Mouse (Mus musculus) hindbrain, embryonic 15.5 days (tissue): ENCODE measurements around the gene Trim14. TPM values are rescaled to one million over a fixed set of nuclear protein-coding genes. Genes with fewer than 3 reads are reported as not detected.

ENCODE experiments used
- ATAC-seq: fragments of 200-750 bp; cut with Nextera tagmentation; 2 replicates; pipeline ENCODE4 v1.8.0; 2017; ENCODE audit warnings: low read depth, moderate number of reproducible peaks, moderate TSS enrichment; ENCODE audit not compliant: low FRiP score
- H3K27ac ChIP-seq: fragments of 300-500 bp; sonication (generic); replicated peaks from 2 replicates; pipeline ENCODE4 v1.5.1; 2015; ENCODE audit warnings: mild to moderate bottlenecking, inconsistent platforms
- H3K27me3 ChIP-seq: fragments of 300-500 bp; sonication (generic); 2 replicates; pipeline ENCODE4 v1.6.1; 2015; ENCODE audit warnings: control low read depth, inconsistent platforms
- H3K36me3 ChIP-seq: fragments of 300-500 bp; sonication (generic); 2 replicates; pipeline ENCODE4 v1.6.1; 2015; ENCODE audit warnings: control low read depth, inconsistent platforms
- H3K4me1 ChIP-seq: fragments of 300-500 bp; sonication (generic); replicated peaks from 2 replicates; pipeline ENCODE4 v1.6.1; 2015; ENCODE audit warnings: control low read depth, inconsistent platforms
- H3K4me2 ChIP-seq: fragments of 300-500 bp; sonication (generic); 2 replicates; pipeline ENCODE4 v1.6.1; 2015; ENCODE audit warnings: moderate library complexity, mild to moderate bottlenecking, inconsistent platforms
- H3K4me3 ChIP-seq: fragments of 300-500 bp; sonication (generic); 2 replicates; pipeline ENCODE4 v1.5.1; 2015; ENCODE audit warnings: mild to moderate bottlenecking, inconsistent platforms
- H3K9ac ChIP-seq: fragments of 300-500 bp; sonication (generic); 2 replicates; pipeline ENCODE4 v1.6.1; 2015; ENCODE audit warnings: inconsistent platforms
- H3K9me3 ChIP-seq: fragments of 300-500 bp; sonication (generic); 2 replicates; pipeline ENCODE4 v1.6.1; 2016; ENCODE audit warnings: control low read depth, inconsistent platforms
- WGBS: fragments of 180-500 bp; shearing (Covaris S2); methylation state at CpG from one replicate; pipeline ENCODE4 v1.1.7; 2015; 5-methylcytosine and 5-hydroxymethylcytosine counted together
- polyA plus RNA-seq: library from polyadenylated mRNA; unstranded; fragments of >200 nt; fragmentation: Nextera tagmentation; extraction: Ambion mirVana; gene quantifications from 2 replicates; pipeline ENCODE4 v1.2.1, GENCODE M21; 2015

The Trim14 gene
- polyA plus RNA-seq, 1 experiment from 2014 or later = 1.2 TPM

- no peak for ATAC-seq
- Histone ChIP-seq H3K4me2 (no peak overlapping the region), H3K9me3 (no peaks in the 10 kb centered on the region), H3K4me3 (no peak overlapping the region), H3K36me3 (peaks cover 10% of the 10 kb centered on the region; the same call in 1 of the 2 replicates), H3K4me1 (peaks cover 34% of the 10 kb centered on the region), H3K9ac (no peak overlapping the region), H3K27me3 (no peaks in the 10 kb centered on the region), H3K27ac (no peak overlapping the region)
- WGBS = 90% methylated on average over 4 of the region's 4 CpGs
Measured at GRCm38 (mm10) chr4:46456762-46457161, 79.2 kb downstream of the Trim14 start.

GRCm38 (mm10) chr4:46454097-46454864 lies 81.7 kb downstream of the Trim14 start:
- Histone ChIP-seq H3K27me3 (no peaks in the 10 kb centered on the region), H3K27ac (no peak overlapping the region), H3K4me1 (peaks cover 40% of the 10 kb centered on the region), H3K4me2 (no peak overlapping the region), H3K4me3 (no peak overlapping the region), H3K9me3 (no peaks in the 10 kb centered on the region), H3K9ac (no peak overlapping the region), H3K36me3 (no peaks in the 10 kb centered on the region)
- WGBS = 82% methylated on average over 5 of the region's 5 CpGs
- ATAC-seq = no peak

- H3K27me3 ChIP-seq = no peaks in the 10 kb centered on the region
- peak overlapping the region; percentile 70 for H3K4me2 ChIP-seq
- no peaks in the 10 kb centered on the region for H3K9me3 ChIP-seq
- WGBS = 42% methylated on average over 13 of the region's 13 CpGs
- peak overlapping the region; percentile 95 for H3K27ac ChIP-seq
- H3K36me3 ChIP-seq = no peaks in the 10 kb centered on the region
- ATAC-seq = no peak
- H3K4me3 ChIP-seq = peak overlapping the region; percentile 83
- peak overlapping the region; percentile 88; the same call in 1 of the 2 replicates for H3K9ac ChIP-seq
- H3K4me1 ChIP-seq = peaks cover 40% of the 10 kb centered on the region
Measured at GRCm38 (mm10) chr4:46452855-46453719, 82.9 kb downstream of the Trim14 start.

- 0% methylated on average over 19 of the region's 19 CpGs for whole genome bisulfite sequencing
- Histone ChIP-seq H3K4me1 (peaks cover 40% of the 10 kb centered on the region), H3K4me2 (peak overlapping the region; percentile 70), H3K9ac (peak overlapping the region; percentile 88), H3K27me3 (no peaks in the 10 kb centered on the region), H3K27ac (peak overlapping the region; percentile 95), H3K36me3 (no peaks in the 10 kb centered on the region), H3K9me3 (no peaks in the 10 kb centered on the region), H3K4me3 (peak overlapping the region; percentile 83)
- ATAC-seq = no peak
Measured at GRCm38 (mm10) chr4:46452481-46452850, 83.5 kb downstream of the Trim14 start.

- peak overlapping the region; percentile 88 for H3K9ac ChIP-seq
- no peaks in the 10 kb centered on the region for H3K9me3 ChIP-seq
- H3K4me1 ChIP-seq = peaks cover 40% of the 10 kb centered on the region
- ATAC-seq = peak; percentile 36; the same call in 1 of the 2 replicates
- no peaks in the 10 kb centered on the region for H3K36me3 ChIP-seq
- WGBS = under 1% methylated on average over 83 of the region's 111 CpGs
- peak overlapping the region; percentile 83 for H3K4me3 ChIP-seq
- H3K27me3 ChIP-seq = no peaks in the 10 kb centered on the region
- H3K27ac ChIP-seq = peak overlapping the region; percentile 95
- H3K4me2 ChIP-seq = peak overlapping the region; percentile 70
Measured at GRCm38 (mm10) chr4:46451758-46452480, 84.0 kb downstream of the Trim14 start.

- Histone ChIP-seq H3K4me2 (peak overlapping the region; percentile 70), H3K27ac (peak overlapping the region; percentile 95), H3K36me3 (no peaks in the 10 kb centered on the region), H3K4me3 (peak overlapping the region; percentile 83), H3K9me3 (no peaks in the 10 kb centered on the region), H3K27me3 (no peaks in the 10 kb centered on the region), H3K9ac (peak overlapping the region; percentile 88), H3K4me1 (peaks cover 40% of the 10 kb centered on the region)
- peak; percentile 62 for ATAC-seq
- under 1% methylated on average over 58 of the region's 70 CpGs for WGBS
Measured at GRCm38 (mm10) chr4:46451240-46451757, 84.6 kb downstream of the Trim14 start.

GRCm38 (mm10) chr4:46450519-46451131 lies 85.3 kb downstream of the Trim14 start, which contains the start of gene Anp32b:
TSS of gene Anp32b (plus strand) at chr4:46450902.
- ATAC-seq = peak; percentile 94
- H3K9ac ChIP-seq = peak within 1 kb of the TSS; percentile 88
- H3K4me3 ChIP-seq = peak within 1 kb of the TSS; percentile 83
- no peaks in the 10 kb centered on the region for H3K9me3 ChIP-seq
- H3K4me1 ChIP-seq = peaks cover 39% of the 10 kb centered on the region
- no peaks in the 10 kb centered on the region for H3K27me3 ChIP-seq
- H3K27ac ChIP-seq = peak within 1 kb of the TSS; percentile 95
- no peaks in the 10 kb centered on the region for H3K36me3 ChIP-seq
- peak within 1 kb of the TSS; percentile 70 for H3K4me2 ChIP-seq
- WGBS = under 1% methylated on average over 59 of the region's 66 CpGs

GRCm38 (mm10) chr4:46450020-46450518 lies 85.9 kb downstream of the Trim14 start:
- ATAC-seq = no peak
- 38% methylated on average over 7 of the region's 7 CpGs for WGBS
- Histone ChIP-seq H3K4me1 (peaks cover 34% of the 10 kb centered on the region), H3K27ac (peak overlapping the region; percentile 95), H3K4me3 (peak overlapping the region; percentile 83), H3K9ac (peak overlapping the region; percentile 88), H3K4me2 (peak overlapping the region; percentile 70), H3K9me3 (no peaks in the 10 kb centered on the region), H3K27me3 (no peaks in the 10 kb centered on the region), H3K36me3 (no peaks in the 10 kb centered on the region)

- Histone ChIP-seq H3K4me3 (no peak overlapping the region), H3K4me2 (no peak overlapping the region), H3K9me3 (no peaks in the 10 kb centered on the region), H3K27ac (no peak overlapping the region), H3K9ac (no peak overlapping the region), H3K27me3 (no peaks in the 10 kb centered on the region), H3K36me3 (no peaks in the 10 kb centered on the region), H3K4me1 (peaks cover 22% of the 10 kb centered on the region)
- ATAC-seq = no peak
- WGBS = 29% methylated on average over 6 of the region's 6 CpGs
Measured at GRCm38 (mm10) chr4:46448886-46449285, 87.1 kb downstream of the Trim14 start.

GRCm38 (mm10) chr4:46447461-46447860 lies 88.5 kb downstream of the Trim14 start:
- Histone ChIP-seq H3K9ac (no peak overlapping the region), H3K9me3 (no peaks in the 10 kb centered on the region), H3K4me1 (peaks cover 8% of the 10 kb centered on the region), H3K4me3 (no peak overlapping the region), H3K27me3 (no peaks in the 10 kb centered on the region), H3K4me2 (no peak overlapping the region), H3K36me3 (no peaks in the 10 kb centered on the region), H3K27ac (no peak overlapping the region)
- 56% methylated on average over 1 of the region's 1 CpGs for WGBS
- ATAC-seq = no peak
